Mouse (Mus musculus) small intestine, adult 2 months (tissue): ENCODE data around the gene Marveld2. TPM values are rescaled to one million over a fixed set of nuclear protein-coding genes. Genes with fewer than 3 reads are reported as not detected.
A peak's percentile ranks its signal among the peaks of the same experiment; 100 is the strongest.

Experiments
- H3K27ac ChIP-seq: fragments of 200-500 bp; 2 replicates; pipeline ENCODE4 v1.5.1; 2012; ENCODE audit warnings: low read depth, low read length, control low read depth, inconsistent platforms; ENCODE audit not compliant: insufficient read depth
- H3K27me3 ChIP-seq: fragments of 200-500 bp; 2 replicates; pipeline ENCODE4 v1.6.1; 2012; ENCODE audit warnings: mild to moderate bottlenecking, moderate library complexity, low read length, inconsistent platforms; ENCODE audit not compliant: control insufficient read depth, insufficient read depth
- H3K36me3 ChIP-seq: fragments of 200-500 bp; 2 replicates; pipeline ENCODE4 v1.6.1; 2012; ENCODE audit warnings: mild to moderate bottlenecking, low read length, control low read depth, inconsistent platforms; ENCODE audit not compliant: control insufficient read depth, insufficient read depth
- H3K4me1 ChIP-seq: fragments of 200-500 bp; 2 replicates; pipeline ENCODE4 v1.6.1; 2012; ENCODE audit warnings: low read length, inconsistent platforms, mixed read lengths; ENCODE audit not compliant: control insufficient read depth, insufficient read depth, insufficient read length
- H3K4me3 ChIP-seq: fragments of 200-500 bp; 2 replicates; pipeline ENCODE4 v1.5.1; 2012; ENCODE audit warnings: low read depth, mild to moderate bottlenecking, control low read depth, inconsistent platforms, low read length, moderate library complexity
- CTCF ChIP-seq: fragments of 200-500 bp; IDR thresholded peaks from 2 replicates; pipeline ENCODE4 v1.5.1; 2012; ENCODE audit warnings: low read depth, mild to moderate bottlenecking, control low read depth, inconsistent platforms, low read length, moderate library complexity, mixed read lengths; ENCODE audit not compliant: insufficient replicate concordance, insufficient read length; ENCODE audit errors: extremely low read depth
- POLR2A ChIP-seq: fragments of 200-500 bp; IDR thresholded peaks from 2 replicates; pipeline ENCODE4 v1.6.1; 2012; ENCODE audit warnings: low read depth, mild to moderate bottlenecking, control low read depth, inconsistent platforms, low read length, moderate library complexity
- WGBS: fragments of 180-500 bp; shearing (Covaris S2); methylation state at CpG from one replicate; pipeline ENCODE4 v1.1.7; 2018; 5-methylcytosine and 5-hydroxymethylcytosine counted together
- polyA plus RNA-seq: library from polyadenylated mRNA; depleted of rRNA; stranded (reverse); fragments of >200 nt; gene quantifications from 2 replicates; pipeline ENCODE4 v1.2.3, GENCODE M21; 2012

The Marveld2 gene
- polyA plus RNA-seq, 1 experiment = 18.3 TPM

- H3K4me3 ChIP-seq = no peak overlapping the region
- peaks cover 38% of the 10 kb centered on the region for H3K36me3 ChIP-seq
- H3K27me3 ChIP-seq = no peaks in the 10 kb centered on the region
- TF ChIP-seq CTCF (peak; percentile 15; the same call in 1 of the 2 replicates), POLR2A (no peak)
- H3K4me1 ChIP-seq = peaks cover 17% of the 10 kb centered on the region; the same call in 1 of the 2 replicates
- WGBS = 92% methylated on average over 8 of the region's 8 CpGs
- H3K27ac ChIP-seq = no peak overlapping the region
These were observed 9.0 kb downstream of the Marveld2 start for GRCm38 (mm10) chr13:100607756-100608155.

- Histone ChIP-seq H3K36me3 (peaks cover 27% of the 10 kb centered on the region), H3K4me1 (peaks cover 18% of the 10 kb centered on the region; the same call in 1 of the 2 replicates), H3K4me3 (no peak overlapping the region), H3K27ac (peak overlapping the region; percentile 91), H3K27me3 (no peaks in the 10 kb centered on the region)
- 24% methylated on average over 1 of the region's 1 CpGs for WGBS
- TF ChIP-seq POLR2A (no peak), CTCF (no peak)
These were observed 10.9 kb downstream of the Marveld2 start for GRCm38 (mm10) chr13:100605845-100606244.

DNA sequence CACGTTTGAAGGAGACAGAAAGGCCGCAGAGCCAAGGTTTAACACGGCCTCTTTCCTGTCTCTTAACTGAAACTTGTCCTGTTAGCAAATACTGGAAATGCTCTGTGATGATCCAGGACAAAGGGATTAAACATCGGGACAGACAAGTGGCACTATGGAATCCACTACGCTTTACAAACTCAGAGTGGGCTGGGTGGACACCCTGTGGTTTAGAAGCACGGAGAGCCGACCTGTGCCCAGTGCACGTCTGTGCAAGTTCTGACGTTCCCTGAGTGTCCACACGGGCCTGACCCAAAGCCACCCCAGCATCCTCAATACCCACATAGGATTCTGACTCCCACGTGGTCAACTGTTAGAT lies 13.1 kb downstream of the Marveld2 start:
- TF ChIP-seq POLR2A (no peak), CTCF (no peak)
- WGBS = 94% methylated on average over 11 of the region's 11 CpGs

DNA sequence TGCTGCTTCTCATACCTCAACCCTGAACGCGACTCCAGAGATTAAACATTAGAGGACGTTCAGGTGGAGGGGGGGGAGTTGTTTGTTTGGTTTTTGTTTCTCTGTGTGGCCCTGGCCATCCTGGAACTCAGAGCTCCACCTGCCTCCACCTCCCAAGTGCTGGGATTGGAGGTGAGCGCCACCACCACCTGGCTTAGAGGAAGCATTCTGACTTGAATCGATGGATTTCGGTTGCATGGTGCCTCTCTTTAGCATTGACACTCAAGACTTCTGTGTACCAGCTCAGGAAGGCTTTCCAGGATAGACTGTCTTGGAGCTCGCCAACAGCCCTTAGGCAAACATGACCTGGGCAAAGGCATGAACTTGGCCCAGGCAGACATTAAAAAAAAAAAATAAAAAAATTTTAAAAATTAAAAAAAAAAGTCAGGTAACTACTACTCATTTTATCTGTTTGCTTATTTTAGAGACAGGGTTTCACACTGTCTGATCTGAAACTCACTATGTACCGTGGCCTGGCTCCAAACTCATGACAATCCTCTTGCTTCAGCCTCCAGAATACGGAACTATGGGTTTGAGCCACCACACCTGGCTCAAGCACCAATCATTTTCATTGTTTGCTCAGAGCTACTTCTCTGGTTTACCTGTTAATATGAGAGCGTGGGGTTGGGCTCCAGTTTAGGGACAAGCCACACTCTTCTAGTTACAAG lies 13.6 kb downstream of the Marveld2 start:
- peaks cover 18% of the 10 kb centered on the region; the same call in 1 of the 2 replicates for H3K4me1 ChIP-seq

More for the DNA sequence above, 13.1 kb downstream of the Marveld2 start:
- peaks cover 39% of the 10 kb centered on the region for H3K36me3 ChIP-seq
- peaks cover 18% of the 10 kb centered on the region; the same call in 1 of the 2 replicates for H3K4me1 ChIP-seq
- no peak overlapping the region for H3K27ac ChIP-seq
- H3K4me3 ChIP-seq = no peak overlapping the region
- no peaks in the 10 kb centered on the region for H3K27me3 ChIP-seq

DNA sequence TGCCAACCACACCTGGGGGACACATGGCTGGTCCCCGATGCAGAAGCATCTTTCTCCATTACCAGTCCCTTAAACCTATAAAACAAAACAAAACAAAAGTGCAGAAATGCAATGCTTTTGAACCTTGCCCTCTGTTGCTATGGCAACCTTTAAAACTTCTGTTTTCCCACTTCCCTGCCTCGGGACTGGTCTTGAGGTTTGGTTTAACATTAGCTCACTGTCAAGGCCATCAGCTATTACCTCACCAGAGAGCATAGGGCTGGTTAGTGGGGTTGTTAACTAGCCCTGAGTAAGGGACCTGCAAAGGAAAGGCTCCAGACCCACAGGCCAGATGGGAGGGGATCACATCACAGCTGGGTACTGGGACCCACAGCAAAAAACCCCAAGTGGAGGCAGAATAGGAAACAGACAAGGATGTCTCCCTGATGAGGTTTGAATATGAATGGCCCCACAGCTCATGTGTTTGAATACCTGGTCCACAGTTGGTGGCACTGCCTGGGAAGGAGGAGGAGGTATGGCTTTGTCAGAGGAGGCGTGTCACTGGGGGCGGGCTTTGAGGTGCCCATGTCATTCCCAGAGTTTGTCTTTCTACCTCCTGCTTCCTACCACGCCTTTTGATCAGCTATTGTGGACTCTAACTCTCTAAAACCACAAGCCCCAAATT lies 14.4 kb downstream of the Marveld2 start:
- Histone ChIP-seq H3K4me1 (peaks cover 18% of the 10 kb centered on the region; the same call in 1 of the 2 replicates), H3K4me3 (no peak overlapping the region), H3K27ac (peak overlapping the region; percentile 13; the same call in 1 of the 2 replicates), H3K27me3 (no peaks in the 10 kb centered on the region), H3K36me3 (peaks cover 37% of the 10 kb centered on the region)
- TF ChIP-seq POLR2A = no peak
- TF ChIP-seq CTCF = no peak
- WGBS = 49% methylated on average over 5 of the region's 5 CpGs

More for the DNA sequence above, 13.6 kb downstream of the Marveld2 start:
- Histone ChIP-seq H3K4me3 (no peak overlapping the region), H3K27me3 (no peaks in the 10 kb centered on the region), H3K27ac (no peak overlapping the region), H3K36me3 (peaks cover 40% of the 10 kb centered on the region)
- no peak for TF ChIP-seq CTCF
- no peak for TF ChIP-seq POLR2A
- WGBS = 89% methylated on average over 10 of the region's 10 CpGs

DNA sequence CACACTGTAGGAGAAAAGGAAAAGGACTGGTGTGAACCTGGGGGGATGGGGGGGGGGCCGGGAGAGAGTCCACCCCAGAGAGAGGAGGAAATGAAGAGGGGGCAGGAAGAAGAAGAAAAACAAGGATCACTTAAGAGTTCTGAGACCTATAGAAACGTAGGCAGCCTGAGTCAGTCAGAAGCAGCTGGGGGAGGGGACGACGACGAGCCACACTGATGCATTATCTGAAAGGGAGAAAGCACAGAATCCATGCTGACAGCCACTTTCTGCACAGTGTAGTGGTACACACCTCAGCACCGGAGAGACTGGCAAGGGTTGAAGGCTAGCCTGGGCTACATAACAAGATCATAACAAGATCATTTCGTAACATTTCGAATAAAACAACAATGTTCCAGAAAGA lies 15.7 kb downstream of the Marveld2 start:
- Histone ChIP-seq H3K27ac (no peak overlapping the region), H3K27me3 (no peaks in the 10 kb centered on the region), H3K4me3 (0 out of 2 replicates have a peak overlapping the region, but pooled peaks have one; percentile 1), H3K4me1 (peaks cover 6% of the 10 kb centered on the region; the same call in 1 of the 2 replicates), H3K36me3 (peaks cover 47% of the 10 kb centered on the region)
- 63% methylated on average over 8 of the region's 8 CpGs for WGBS
- TF ChIP-seq CTCF = no peak
- TF ChIP-seq POLR2A = no peak

- no peak overlapping the region for H3K27ac ChIP-seq
These were observed 16.5 kb downstream of the Marveld2 start for GRCm38 (mm10) chr13:100600317-100600716.

More at GRCm38 (mm10) chr13:100600317-100600716, 16.5 kb downstream of the Marveld2 start:
- Histone ChIP-seq H3K36me3 (peaks cover 51% of the 10 kb centered on the region), H3K4me3 (no peak overlapping the region), H3K4me1 (peaks cover 4% of the 10 kb centered on the region; the same call in 1 of the 2 replicates), H3K27me3 (no peaks in the 10 kb centered on the region)
- TF ChIP-seq CTCF (no peak), POLR2A (no peak)
- WGBS = 86% methylated on average over 12 of the region's 12 CpGs
